Mouse (Mus musculus): ENCODE data around the gene Spred2. TPM values are rescaled to one million over a fixed set of nuclear protein-coding genes. Genes with fewer than 3 reads are reported as not detected.
A peak's percentile ranks its signal among the peaks of the same experiment; 100 is the strongest.
"Not testable (repeated sequence)": the region's sequence is repeated elsewhere in the genome, so short reads cannot be mapped to it uniquely, and the experiment has no call there.

Gene Spred2
- polyA plus RNA-seq, 1 experiment from 2014 or later: 6.7 TPM

- peaks cover 15% of the 10 kb centered on the region; the same call in 1 of the 2 replicates for H3K36me3 ChIP-seq
- H3K4me3 ChIP-seq: no peak overlapping the region
- 89% methylated on average over 6 of the region's 6 CpGs for WGBS
- H3K9me3 ChIP-seq: no peaks in the 10 kb centered on the region
- peaks cover 5% of the 10 kb centered on the region; the same call in 1 of the 2 replicates for H3K4me1 ChIP-seq
- DNase-seq (ENCODE audit: low spot score): no peak
- no peaks in the 10 kb centered on the region for H3K27me3 ChIP-seq (ENCODE audit: insufficient read depth, poor library complexity, severe bottlenecking)
- H3K27ac ChIP-seq: no peak overlapping the region
Measured at GRCm38 (mm10) chr11:20028396-20028795, 104.2 kb downstream of the Spred2 start.

DNA sequence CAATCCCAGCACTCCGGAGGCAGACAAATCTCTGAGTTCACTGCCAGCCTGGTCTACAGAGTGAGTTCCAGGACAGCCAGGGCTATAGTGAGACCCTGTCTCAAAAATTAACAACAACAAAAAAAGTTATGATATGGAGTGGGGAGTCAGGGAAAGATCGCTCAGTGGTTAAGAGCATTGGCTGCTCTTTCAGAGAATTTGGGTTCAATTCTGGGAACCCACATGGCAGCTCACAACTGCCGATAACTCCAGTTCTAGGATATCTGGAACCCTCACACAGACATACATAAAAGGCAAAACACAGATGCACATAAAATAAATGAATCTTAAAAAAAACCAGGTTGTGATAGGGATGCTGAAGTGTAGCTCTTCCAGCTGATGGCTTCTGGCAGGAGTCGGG is 104.8 kb downstream of the Spred2 start:
- DNase-seq (ENCODE audit: low spot score): no peak
- peaks cover 14% of the 10 kb centered on the region; the same call in 1 of the 2 replicates for H3K36me3 ChIP-seq
- 87% methylated on average over 4 of the region's 4 CpGs for WGBS

DNA sequence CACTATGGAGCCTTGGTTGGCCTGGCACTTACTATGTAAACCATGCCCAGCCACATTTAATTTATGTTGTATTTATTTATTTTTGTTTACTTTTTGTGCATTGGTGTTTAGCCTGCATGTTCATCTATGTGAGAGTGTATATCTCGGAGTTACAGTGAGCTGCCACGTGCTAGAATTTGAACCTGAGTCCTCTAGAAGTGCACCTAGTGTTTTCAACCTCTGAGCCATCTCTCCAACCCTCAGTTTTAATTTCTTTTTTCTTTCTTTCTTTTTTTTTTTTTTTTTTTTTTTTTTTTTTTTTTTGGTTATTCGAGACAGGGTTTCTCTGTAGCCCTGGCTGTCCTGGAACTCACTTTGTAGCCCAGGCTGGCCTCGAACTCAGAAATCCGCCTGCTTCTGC is 106.8 kb downstream of the Spred2 start:
- H3K27me3 ChIP-seq (ENCODE audit: insufficient read depth, poor library complexity, severe bottlenecking); H3K4me1 ChIP-seq; H3K36me3 ChIP-seq; H3K4me3 ChIP-seq; H3K27ac ChIP-seq; H3K9me3 ChIP-seq; DNase-seq (ENCODE audit: low spot score): not testable (repeated sequence)
- 89% methylated on average over 5 of the region's 5 CpGs for WGBS

More for the DNA sequence above, 104.8 kb downstream of the Spred2 start:
- Histone ChIP-seq H3K9me3 (no peaks in the 10 kb centered on the region), H3K4me3 (no peak overlapping the region), H3K27me3 (ENCODE audit: insufficient read depth, poor library complexity, severe bottlenecking) (no peaks in the 10 kb centered on the region), H3K4me1 (peaks cover 5% of the 10 kb centered on the region; the same call in 1 of the 2 replicates), H3K27ac (no peak overlapping the region)

DNA sequence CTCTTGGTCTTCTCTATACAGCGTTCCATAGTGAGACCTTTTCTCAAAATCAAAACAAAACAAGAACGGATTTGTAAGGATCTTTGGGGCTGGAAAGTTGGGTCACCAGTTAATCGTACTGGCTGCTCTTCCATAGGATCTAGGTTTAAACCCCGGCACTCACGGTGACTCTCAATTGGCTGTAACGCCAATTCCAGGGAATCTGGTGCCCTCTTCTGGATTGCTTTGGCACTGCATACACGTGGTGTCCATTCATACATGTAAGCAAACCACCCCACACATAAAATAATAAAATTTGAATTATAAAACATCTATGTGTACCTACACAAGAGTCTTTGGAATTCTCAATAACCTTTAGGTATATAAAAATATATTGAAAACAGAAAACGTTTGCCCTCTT is 107.4 kb downstream of the Spred2 start:
- no peak for DNase-seq (ENCODE audit: low spot score)
- H3K27ac ChIP-seq: no peak overlapping the region

DNA sequence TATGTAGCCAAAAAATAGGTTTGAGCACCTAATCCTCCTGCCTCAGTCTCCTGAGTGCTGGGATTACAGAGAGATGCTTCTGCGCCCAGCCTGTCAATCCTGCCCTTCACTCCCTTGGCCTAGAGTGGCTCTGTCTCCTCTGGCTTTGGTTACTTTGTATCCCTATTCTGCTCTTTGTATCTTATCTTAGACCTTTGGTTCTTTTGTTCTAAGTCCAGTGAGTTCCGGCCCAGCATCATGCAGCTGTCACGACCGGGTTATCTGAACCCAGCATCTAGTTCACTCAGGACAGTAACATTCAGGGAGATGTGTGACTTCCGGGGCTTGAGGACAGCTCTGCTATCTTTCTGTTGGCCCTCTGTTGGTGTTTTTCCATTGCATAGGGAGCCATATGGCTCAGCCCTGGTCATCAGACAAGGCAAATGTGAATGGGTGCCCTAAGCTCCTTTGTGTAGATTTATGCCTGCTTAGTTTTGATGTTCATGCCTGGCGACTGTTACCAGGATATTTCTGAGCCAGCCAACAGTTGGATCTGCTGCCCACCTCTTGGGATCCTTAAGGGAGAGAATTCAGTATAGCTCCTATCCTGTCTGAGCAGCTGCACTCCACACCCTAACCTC is 109.5 kb downstream of the Spred2 start:
- WGBS: 54% methylated on average over 6 of the region's 6 CpGs

More for the DNA sequence above, 107.4 kb downstream of the Spred2 start:
- Histone ChIP-seq H3K4me1 (no peaks in the 10 kb centered on the region), H3K9me3 (no peaks in the 10 kb centered on the region), H3K4me3 (no peak overlapping the region), H3K36me3 (no peaks in the 10 kb centered on the region), H3K27me3 (ENCODE audit: insufficient read depth, poor library complexity, severe bottlenecking) (no peaks in the 10 kb centered on the region)
- 31% methylated on average over 8 of the region's 8 CpGs for WGBS

GRCm38 (mm10) chr11:20034337-20034947 is 110.3 kb downstream of the Spred2 start:
- H3K4me3 ChIP-seq: no peak overlapping the region
- H3K36me3 ChIP-seq: no peaks in the 10 kb centered on the region
- H3K27me3 ChIP-seq (ENCODE audit: insufficient read depth, poor library complexity, severe bottlenecking): no peaks in the 10 kb centered on the region
- no peak overlapping the region for H3K27ac ChIP-seq
- WGBS: 65% methylated on average over 14 of the region's 14 CpGs
- no peak for DNase-seq (ENCODE audit: low spot score)
- peaks cover 5% of the 10 kb centered on the region for H3K4me1 ChIP-seq
- no peaks in the 10 kb centered on the region for H3K9me3 ChIP-seq

More for the DNA sequence above, 109.5 kb downstream of the Spred2 start:
- H3K36me3 ChIP-seq: no peaks in the 10 kb centered on the region
- DNase-seq (ENCODE audit: low spot score): no peak
- H3K27ac ChIP-seq: no peak overlapping the region
- no peaks in the 10 kb centered on the region for H3K27me3 ChIP-seq (ENCODE audit: insufficient read depth, poor library complexity, severe bottlenecking)
- peaks cover 1% of the 10 kb centered on the region for H3K4me1 ChIP-seq
- H3K4me3 ChIP-seq: no peak overlapping the region
- no peaks in the 10 kb centered on the region for H3K9me3 ChIP-seq

GRCm38 (mm10) chr11:20035343-20035928 is 111.3 kb downstream of the Spred2 start:
- no peaks in the 10 kb centered on the region for H3K36me3 ChIP-seq
- no peak for DNase-seq (ENCODE audit: low spot score)
- WGBS: 45% methylated on average over 11 of the region's 11 CpGs
- peaks cover 5% of the 10 kb centered on the region for H3K4me1 ChIP-seq
- no peaks in the 10 kb centered on the region for H3K27me3 ChIP-seq (ENCODE audit: insufficient read depth, poor library complexity, severe bottlenecking)
- no peak overlapping the region for H3K27ac ChIP-seq
- H3K9me3 ChIP-seq: no peaks in the 10 kb centered on the region
- H3K4me3 ChIP-seq: no peak overlapping the region

- Histone ChIP-seq H3K4me1 (peaks cover 6% of the 10 kb centered on the region), H3K27ac (no peak overlapping the region), H3K27me3 (ENCODE audit: insufficient read depth, poor library complexity, severe bottlenecking) (no peaks in the 10 kb centered on the region), H3K4me3 (no peak overlapping the region), H3K9me3 (no peaks in the 10 kb centered on the region), H3K36me3 (no peaks in the 10 kb centered on the region)
- DNase-seq (ENCODE audit: low spot score): no peak
- WGBS: 85% methylated on average over 7 of the region's 7 CpGs
Measured at GRCm38 (mm10) chr11:20035972-20036371, 111.8 kb downstream of the Spred2 start.

- 90% methylated on average over 4 of the region's 4 CpGs for WGBS
- Histone ChIP-seq H3K4me3 (no peak overlapping the region), H3K4me1 (peaks cover 20% of the 10 kb centered on the region), H3K9me3 (no peaks in the 10 kb centered on the region), H3K27me3 (ENCODE audit: insufficient read depth, poor library complexity, severe bottlenecking) (no peaks in the 10 kb centered on the region), H3K36me3 (no peaks in the 10 kb centered on the region), H3K27ac (no peak overlapping the region)
- DNase-seq (ENCODE audit: low spot score): no peak
Measured at GRCm38 (mm10) chr11:20037739-20038138, 113.6 kb downstream of the Spred2 start.

DNA sequence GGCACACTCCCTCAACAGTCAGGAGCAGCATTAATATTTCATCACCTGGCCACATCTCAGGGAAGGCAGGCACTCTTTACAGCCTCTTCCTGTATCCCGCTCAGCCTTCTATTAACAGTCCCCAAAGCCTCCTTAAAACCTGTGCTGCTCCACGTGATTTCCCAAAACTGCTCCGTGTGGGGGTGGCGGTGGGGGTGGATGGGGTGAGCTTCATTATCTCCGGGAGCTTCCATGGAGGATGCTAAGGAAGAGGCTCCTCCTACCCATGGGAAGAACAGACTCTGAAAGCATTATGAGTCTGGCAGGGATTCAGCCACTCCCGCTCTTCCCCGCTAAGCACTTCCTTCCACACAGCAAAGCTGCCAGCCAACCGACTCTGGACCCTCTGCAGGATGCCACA is 114.5 kb downstream of the Spred2 start:
- no peak for DNase-seq (ENCODE audit: low spot score)
- H3K27ac ChIP-seq: no peak overlapping the region
- H3K4me1 ChIP-seq: peaks cover 30% of the 10 kb centered on the region

GRCm38 (mm10) chr11:20041164-20041920 is 117.2 kb downstream of the Spred2 start:
- peaks cover 30% of the 10 kb centered on the region for H3K4me1 ChIP-seq
- peak overlapping the region; percentile 12; the same call in 1 of the 2 replicates for H3K27ac ChIP-seq
- DNase-seq (ENCODE audit: low spot score): no peak
- H3K4me3 ChIP-seq: no peak overlapping the region
- H3K9me3 ChIP-seq: no peaks in the 10 kb centered on the region
- no peaks in the 10 kb centered on the region for H3K27me3 ChIP-seq (ENCODE audit: insufficient read depth, poor library complexity, severe bottlenecking)
- no peaks in the 10 kb centered on the region for H3K36me3 ChIP-seq
- 34% methylated on average over 6 of the region's 6 CpGs for WGBS

More for the DNA sequence above, 114.5 kb downstream of the Spred2 start:
- no peaks in the 10 kb centered on the region for H3K36me3 ChIP-seq
- no peaks in the 10 kb centered on the region for H3K27me3 ChIP-seq (ENCODE audit: insufficient read depth, poor library complexity, severe bottlenecking)
- WGBS: 44% methylated on average over 8 of the region's 8 CpGs
- H3K4me3 ChIP-seq: no peak overlapping the region
- H3K9me3 ChIP-seq: no peaks in the 10 kb centered on the region

GRCm38 (mm10) chr11:20042106-20042505 is 117.9 kb downstream of the Spred2 start:
- 77% methylated on average over 4 of the region's 4 CpGs for WGBS
- Histone ChIP-seq H3K9me3 (no peaks in the 10 kb centered on the region), H3K27ac (no peak overlapping the region), H3K4me3 (no peak overlapping the region), H3K4me1 (peaks cover 30% of the 10 kb centered on the region), H3K36me3 (no peaks in the 10 kb centered on the region), H3K27me3 (ENCODE audit: insufficient read depth, poor library complexity, severe bottlenecking) (no peaks in the 10 kb centered on the region)
- no peak for DNase-seq (ENCODE audit: low spot score)

DNA sequence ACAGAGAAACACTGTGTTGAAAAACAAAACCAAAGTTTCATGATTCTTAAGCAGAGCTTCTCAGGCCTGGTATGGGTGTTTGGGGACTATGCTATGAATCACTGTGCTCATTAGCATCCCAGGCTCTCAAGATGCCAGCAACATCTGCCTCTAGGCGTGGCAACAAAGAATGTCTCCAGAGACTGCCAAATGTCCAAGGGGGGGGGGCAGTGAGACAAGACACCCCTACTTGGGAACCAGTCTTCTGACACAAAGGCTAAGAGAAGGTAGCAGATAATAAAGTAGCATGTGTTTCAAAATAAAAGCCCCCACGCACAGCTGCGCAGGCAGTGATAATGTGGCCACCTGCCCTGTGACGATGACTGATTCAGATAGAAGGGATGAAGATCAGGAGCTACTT is 119.1 kb downstream of the Spred2 start:
- no peak for DNase-seq (ENCODE audit: low spot score)
- Histone ChIP-seq H3K4me3 (no peak overlapping the region), H3K27ac (no peak overlapping the region), H3K36me3 (no peaks in the 10 kb centered on the region), H3K4me1 (peaks cover 30% of the 10 kb centered on the region), H3K27me3 (ENCODE audit: insufficient read depth, poor library complexity, severe bottlenecking) (no peaks in the 10 kb centered on the region), H3K9me3 (no peaks in the 10 kb centered on the region)
- 79% methylated on average over 4 of the region's 4 CpGs for WGBS

All from heart, embryonic 10.5 days (tissue).